Mouse (Mus musculus): ENCODE measurements at regions not wholly inside any gene's neighbourhood (a gene's known extent, or its start where the extent isn't known, plus 50 kb on each side); places are given as distances from the start of the nearest gene placed in this dataset.
A peak's percentile ranks its signal among the peaks of the same experiment; 100 is the strongest.

DNA sequence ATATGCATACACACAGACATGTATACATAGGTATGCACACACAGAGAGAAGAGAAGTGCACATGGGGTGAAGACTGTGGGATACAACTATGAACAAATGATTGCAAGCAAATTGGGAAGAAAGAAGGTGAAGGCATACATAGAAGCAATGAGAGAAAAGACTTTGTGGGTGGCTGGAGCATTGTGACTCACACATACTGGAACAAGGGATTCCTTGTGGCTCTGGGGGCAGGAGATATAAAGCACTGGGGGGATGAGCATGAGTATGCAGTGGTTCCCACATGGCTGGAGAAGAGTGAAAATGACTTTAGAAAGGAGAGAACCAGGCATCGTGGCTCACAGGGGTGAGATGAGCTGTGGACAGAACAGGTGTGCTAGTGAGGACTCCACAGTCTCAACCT, 156.6 kb downstream of the Nuf2 start:
- H3K9ac ChIP-seq (replicated peaks): no peak overlapping the region
- H3K4me1 ChIP-seq: no peaks in the 10 kb centered on the region
- ATAC-seq (ENCODE audit: low FRiP score): no peak
- H3K36me3 ChIP-seq: no peaks in the 10 kb centered on the region
- no peaks in the 10 kb centered on the region for H3K27me3 ChIP-seq (replicated peaks)
- WGBS: 86% methylated on average over 1 of the region's 1 CpGs
- H3K27ac ChIP-seq (replicated peaks): no peak overlapping the region
- H3K4me3 ChIP-seq (replicated peaks): no peak overlapping the region
- no peaks in the 10 kb centered on the region for H3K9me3 ChIP-seq (replicated peaks)
- H3K4me2 ChIP-seq: no peak overlapping the region

DNA sequence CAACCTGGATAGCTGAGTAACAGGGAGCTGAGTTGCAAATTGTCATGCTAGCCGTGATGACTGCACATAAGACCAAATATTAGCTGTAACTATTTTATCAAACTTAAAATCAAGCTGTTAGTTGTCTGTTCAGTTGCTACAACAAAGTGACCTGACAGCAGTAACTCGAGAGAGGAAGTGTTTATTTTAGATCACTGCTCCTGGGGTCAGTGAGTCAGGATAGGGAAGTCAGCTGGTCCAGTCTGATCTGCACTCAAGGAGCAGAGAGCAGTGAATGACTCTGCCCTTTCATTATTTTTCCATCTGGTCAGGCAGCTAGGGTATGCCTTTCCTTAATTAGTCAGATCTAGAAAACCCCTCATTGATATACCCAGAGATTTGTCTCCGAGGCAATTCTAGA, 162.5 kb downstream of the Nuf2 start:
- no peak overlapping the region for H3K4me2 ChIP-seq
- no peak overlapping the region for H3K27ac ChIP-seq (replicated peaks)
- no peak overlapping the region for H3K9ac ChIP-seq (replicated peaks)
- 64% methylated on average over 3 of the region's 3 CpGs for WGBS
- no peaks in the 10 kb centered on the region for H3K27me3 ChIP-seq (replicated peaks)
- no peaks in the 10 kb centered on the region for H3K9me3 ChIP-seq (replicated peaks)
- no peaks in the 10 kb centered on the region for H3K36me3 ChIP-seq
- H3K4me3 ChIP-seq (replicated peaks): no peak overlapping the region
- peaks cover 13% of the 10 kb centered on the region for H3K4me1 ChIP-seq
- ATAC-seq (ENCODE audit: low FRiP score): no peak

DNA sequence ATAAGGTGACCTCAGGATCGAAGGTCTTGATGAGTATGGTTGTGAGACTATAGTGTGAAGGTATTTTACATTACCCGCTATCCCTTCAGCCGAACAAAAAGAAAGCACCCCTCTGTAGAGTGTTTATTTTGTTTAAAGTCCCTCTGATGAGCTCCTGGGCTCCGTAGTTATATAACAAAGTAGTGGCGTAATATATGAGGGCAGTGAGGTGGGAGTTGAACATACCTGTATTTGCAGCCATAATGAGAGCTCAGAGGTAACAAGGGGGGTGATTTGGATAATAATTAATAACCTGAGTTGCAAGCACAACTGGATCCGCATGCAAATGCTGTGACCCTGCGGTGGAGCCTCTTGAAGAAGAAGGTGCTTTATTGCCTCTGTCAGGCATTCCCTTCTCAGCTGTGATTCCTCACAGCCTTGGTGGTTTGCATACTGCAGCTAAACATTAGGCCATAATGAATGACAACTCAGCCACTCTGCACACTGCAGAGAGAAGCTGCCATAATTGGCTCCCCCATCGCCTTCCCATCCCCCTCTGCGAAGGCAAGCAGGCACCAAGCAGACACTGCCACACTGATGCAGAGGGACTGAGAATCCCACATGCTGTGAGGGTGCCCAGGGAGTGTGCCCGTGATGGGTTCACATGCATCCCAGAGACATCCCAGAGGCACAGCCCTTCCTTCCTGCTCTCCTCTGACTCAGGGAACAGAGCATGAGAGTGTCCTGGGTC, 163.3 kb downstream of the Nuf2 start:
- Histone ChIP-seq H3K9ac (replicated peaks) (no peak overlapping the region), H3K27ac (replicated peaks) (no peak overlapping the region), H3K4me2 (no peak overlapping the region), H3K4me1 (peaks cover 13% of the 10 kb centered on the region), H3K4me3 (replicated peaks) (no peak overlapping the region), H3K27me3 (replicated peaks) (no peaks in the 10 kb centered on the region), H3K36me3 (no peaks in the 10 kb centered on the region), H3K9me3 (replicated peaks) (no peaks in the 10 kb centered on the region)
- 28% methylated on average over 10 of the region's 10 CpGs for WGBS
- peak; percentile 55 for ATAC-seq (ENCODE audit: low FRiP score)

DNA sequence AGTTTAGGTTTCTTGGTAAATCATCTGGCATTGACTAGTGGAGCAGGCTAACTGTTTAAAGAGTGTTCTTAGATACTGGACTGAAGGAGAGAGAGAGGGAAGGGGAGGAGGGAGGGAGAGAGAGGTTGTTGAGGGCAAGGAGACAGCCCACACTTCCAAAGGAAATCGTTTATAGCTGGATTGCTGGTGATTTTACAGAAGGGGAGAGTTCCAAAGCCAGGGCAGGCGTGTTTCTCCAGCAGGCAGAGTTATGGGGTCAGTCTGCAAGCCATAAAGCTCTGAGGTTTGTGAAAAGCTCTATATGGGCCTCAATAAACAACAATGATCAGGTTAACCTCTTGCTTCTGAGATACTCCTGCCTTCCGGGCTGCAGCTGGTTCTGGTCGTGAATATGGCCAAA, 163.9 kb downstream of the Nuf2 start:
- no peak overlapping the region for H3K4me3 ChIP-seq (replicated peaks)
- no peak for ATAC-seq (ENCODE audit: low FRiP score)
- no peaks in the 10 kb centered on the region for H3K27me3 ChIP-seq (replicated peaks)
- H3K4me1 ChIP-seq: peaks cover 13% of the 10 kb centered on the region
- H3K36me3 ChIP-seq: no peaks in the 10 kb centered on the region
- no peak overlapping the region for H3K4me2 ChIP-seq
- no peaks in the 10 kb centered on the region for H3K9me3 ChIP-seq (replicated peaks)
- H3K27ac ChIP-seq (replicated peaks): no peak overlapping the region
- H3K9ac ChIP-seq (replicated peaks): no peak overlapping the region
- 22% methylated on average over 4 of the region's 4 CpGs for WGBS

DNA sequence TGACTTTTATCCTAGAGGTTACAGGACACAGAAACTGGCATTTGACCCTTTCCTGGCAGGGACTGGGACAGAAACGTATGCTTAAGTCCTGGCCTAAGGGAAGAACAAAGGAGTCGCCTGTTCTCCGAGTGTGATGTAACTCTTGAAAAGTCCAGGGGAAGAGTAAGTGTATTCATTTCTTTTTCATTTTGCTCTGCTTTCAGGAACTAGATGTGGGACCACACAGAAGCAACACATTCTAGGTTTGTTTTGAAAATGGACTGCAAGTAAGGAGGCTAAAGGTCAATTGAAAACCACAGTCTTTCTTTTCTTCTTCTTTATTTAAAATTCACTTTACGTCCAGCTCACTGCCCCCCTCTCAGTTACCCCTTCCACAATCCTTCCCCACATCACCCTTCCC, 168.7 kb downstream of the Nuf2 start:
- WGBS: 54% methylated on average over 4 of the region's 4 CpGs
- no peak overlapping the region for H3K27ac ChIP-seq (replicated peaks)

DNA sequence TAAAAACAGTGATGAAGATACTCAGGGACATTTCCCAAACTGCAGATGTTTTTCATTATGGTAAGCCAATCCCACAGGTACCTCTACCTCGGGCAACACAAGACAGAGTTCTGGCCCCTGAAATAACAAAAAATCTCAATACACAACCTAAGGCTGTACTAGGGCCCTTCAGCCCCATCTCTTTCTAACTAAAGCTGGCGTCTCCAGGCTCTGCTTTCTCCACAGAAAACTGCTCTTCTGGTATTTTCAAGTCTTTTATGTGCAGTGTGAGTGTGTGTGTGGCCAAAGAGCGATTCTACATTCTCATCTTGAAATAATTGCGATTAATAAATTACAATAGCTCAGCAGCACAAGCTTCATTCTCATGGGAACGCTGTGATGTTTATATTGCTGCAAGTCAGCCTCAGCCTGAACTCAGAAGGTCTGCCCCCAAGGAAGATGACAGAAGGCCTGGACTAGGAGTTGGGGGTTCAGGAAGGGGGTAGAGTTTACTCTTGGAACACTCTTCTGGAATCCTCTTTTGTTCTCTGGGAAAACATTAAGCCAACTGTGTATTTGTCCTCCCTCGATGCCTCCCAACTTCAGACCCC, 173.5 kb downstream of the Nuf2 start:
- Histone ChIP-seq H3K4me2 (no peak overlapping the region), H3K27ac (replicated peaks) (no peak overlapping the region), H3K4me1 (peaks cover 6% of the 10 kb centered on the region; the same call in 1 of the 2 replicates), H3K9me3 (replicated peaks) (no peaks in the 10 kb centered on the region), H3K4me3 (replicated peaks) (no peak overlapping the region), H3K27me3 (replicated peaks) (no peaks in the 10 kb centered on the region), H3K36me3 (no peaks in the 10 kb centered on the region), H3K9ac (replicated peaks) (no peak overlapping the region)
- no peak for ATAC-seq (ENCODE audit: low FRiP score)
- WGBS: 75% methylated on average over 6 of the region's 6 CpGs

More for the DNA sequence above, 168.7 kb downstream of the Nuf2 start:
- Histone ChIP-seq H3K36me3 (no peaks in the 10 kb centered on the region), H3K4me2 (no peak overlapping the region), H3K4me1 (peaks cover 4% of the 10 kb centered on the region), H3K4me3 (replicated peaks) (no peak overlapping the region), H3K27me3 (replicated peaks) (no peaks in the 10 kb centered on the region), H3K9ac (replicated peaks) (no peak overlapping the region), H3K9me3 (replicated peaks) (no peaks in the 10 kb centered on the region)
- no peak for ATAC-seq (ENCODE audit: low FRiP score)

DNA sequence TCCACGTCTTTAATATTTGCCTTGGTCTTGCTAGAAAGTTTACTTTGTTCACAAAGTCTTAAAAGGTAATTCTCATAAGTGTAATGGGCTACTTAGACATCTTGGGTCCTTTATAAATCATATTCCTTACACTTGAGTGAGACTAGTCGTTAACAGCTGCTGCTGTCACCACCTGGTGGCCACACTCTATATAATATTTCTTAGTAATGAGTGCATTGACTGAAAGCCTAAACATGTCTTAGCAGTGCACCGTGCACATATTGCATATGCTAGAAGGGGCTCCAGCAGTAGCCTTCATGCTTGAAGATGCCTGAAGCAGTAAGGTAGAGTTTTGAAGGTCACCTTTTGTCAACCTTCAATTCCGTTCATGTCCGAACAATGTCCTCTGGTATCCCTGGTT, 177.2 kb downstream of the Nuf2 start:
- ATAC-seq (ENCODE audit: low FRiP score): no peak
- Histone ChIP-seq H3K27me3 (replicated peaks) (no peaks in the 10 kb centered on the region), H3K4me1 (peaks cover 6% of the 10 kb centered on the region; the same call in 1 of the 2 replicates), H3K4me2 (no peak overlapping the region), H3K9me3 (replicated peaks) (no peaks in the 10 kb centered on the region), H3K36me3 (no peaks in the 10 kb centered on the region), H3K4me3 (replicated peaks) (no peak overlapping the region), H3K27ac (replicated peaks) (no peak overlapping the region), H3K9ac (replicated peaks) (no peak overlapping the region)
- 78% methylated on average over 5 of the region's 5 CpGs for WGBS

DNA sequence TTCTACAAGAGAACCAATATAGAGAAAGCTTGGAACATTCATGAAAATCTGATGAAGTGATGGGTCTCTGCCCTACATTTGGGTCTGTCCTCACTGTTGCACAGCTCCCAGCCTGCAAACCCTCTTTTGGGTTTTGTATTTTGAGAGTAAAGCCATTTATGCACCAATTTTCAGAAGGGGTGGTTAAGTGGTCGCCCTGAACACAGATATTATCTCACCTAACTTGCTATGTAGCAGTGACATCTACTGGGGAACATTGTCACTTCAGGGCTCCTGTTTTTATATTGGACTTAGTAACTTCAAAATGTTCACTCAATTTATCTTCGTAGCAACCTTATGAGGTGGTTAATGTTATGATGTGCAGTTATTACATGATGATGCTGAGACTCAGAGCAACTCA, 183.6 kb downstream of the Nuf2 start:
- no peak overlapping the region for H3K4me2 ChIP-seq
- no peaks in the 10 kb centered on the region for H3K4me1 ChIP-seq
- no peak overlapping the region for H3K4me3 ChIP-seq (replicated peaks)
- H3K9ac ChIP-seq (replicated peaks): no peak overlapping the region
- H3K27me3 ChIP-seq (replicated peaks): 0 out of 2 replicates have a peak, but pooled peaks cover 7% of the 10 kb centered on the region
- WGBS: 48% methylated on average over 2 of the region's 2 CpGs
- ATAC-seq (ENCODE audit: low FRiP score): no peak; the same call in 1 of the 2 replicates
- H3K27ac ChIP-seq (replicated peaks): no peak overlapping the region
- no peaks in the 10 kb centered on the region for H3K9me3 ChIP-seq (replicated peaks)
- no peaks in the 10 kb centered on the region for H3K36me3 ChIP-seq

DNA sequence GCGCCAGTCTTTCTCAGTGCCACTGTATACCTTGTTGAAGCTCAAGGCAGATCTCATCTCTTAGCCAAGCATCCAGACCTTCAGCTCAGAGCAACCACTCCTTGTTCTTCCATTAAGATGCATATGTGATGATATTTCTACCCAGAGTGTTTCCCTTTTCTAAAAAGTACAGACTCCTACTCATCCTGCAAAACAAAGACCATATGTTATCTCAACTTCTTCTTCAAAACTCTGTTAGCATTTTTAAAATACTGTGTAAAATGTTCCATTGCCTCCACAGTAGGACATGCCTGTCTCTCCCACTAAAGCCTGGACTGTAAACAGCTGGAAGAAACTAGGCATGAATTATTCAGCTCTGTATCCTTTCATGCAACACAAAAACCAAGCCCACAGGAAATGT, 184.4 kb downstream of the Nuf2 start:
- WGBS: 93% methylated on average over 1 of the region's 1 CpGs
- no peak for ATAC-seq (ENCODE audit: low FRiP score)
- H3K4me2 ChIP-seq: no peak overlapping the region
- no peak overlapping the region for H3K9ac ChIP-seq (replicated peaks)
- no peak overlapping the region for H3K27ac ChIP-seq (replicated peaks)
- no peaks in the 10 kb centered on the region for H3K4me1 ChIP-seq
- H3K36me3 ChIP-seq: no peaks in the 10 kb centered on the region
- 0 out of 2 replicates have a peak, but pooled peaks cover 9% of the 10 kb centered on the region for H3K27me3 ChIP-seq (replicated peaks)
- H3K4me3 ChIP-seq (replicated peaks): no peak overlapping the region
- H3K9me3 ChIP-seq (replicated peaks): no peaks in the 10 kb centered on the region

DNA sequence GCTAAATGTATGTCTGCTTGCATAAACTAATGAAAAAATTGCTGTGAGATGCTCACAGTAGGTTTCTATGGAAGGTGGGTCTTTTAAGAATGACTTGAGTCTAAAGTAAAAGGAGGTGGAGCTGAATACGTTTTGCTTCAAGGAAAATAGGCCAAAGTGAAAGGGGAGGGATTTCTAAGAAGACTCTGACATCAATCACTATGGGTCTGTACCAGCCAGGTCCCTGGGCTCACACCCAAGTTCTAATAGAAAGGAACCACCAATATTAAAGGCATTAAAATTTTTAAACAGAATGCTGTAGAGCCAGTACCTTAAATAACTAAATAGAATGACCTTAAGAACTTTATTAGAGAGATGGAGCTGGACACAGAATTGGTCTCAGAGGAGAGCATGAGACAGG, 190.1 kb downstream of the Nuf2 start:
- Histone ChIP-seq H3K4me1 (no peaks in the 10 kb centered on the region), H3K27ac (replicated peaks) (no peak overlapping the region), H3K36me3 (no peaks in the 10 kb centered on the region), H3K4me3 (replicated peaks) (no peak overlapping the region), H3K4me2 (no peak overlapping the region), H3K9ac (replicated peaks) (no peak overlapping the region), H3K9me3 (replicated peaks) (no peaks in the 10 kb centered on the region), H3K27me3 (replicated peaks) (0 out of 2 replicates have a peak, but pooled peaks cover 3% of the 10 kb centered on the region)
- WGBS: 66% methylated on average over 1 of the region's 1 CpGs
- ATAC-seq (ENCODE audit: low FRiP score): no peak

DNA sequence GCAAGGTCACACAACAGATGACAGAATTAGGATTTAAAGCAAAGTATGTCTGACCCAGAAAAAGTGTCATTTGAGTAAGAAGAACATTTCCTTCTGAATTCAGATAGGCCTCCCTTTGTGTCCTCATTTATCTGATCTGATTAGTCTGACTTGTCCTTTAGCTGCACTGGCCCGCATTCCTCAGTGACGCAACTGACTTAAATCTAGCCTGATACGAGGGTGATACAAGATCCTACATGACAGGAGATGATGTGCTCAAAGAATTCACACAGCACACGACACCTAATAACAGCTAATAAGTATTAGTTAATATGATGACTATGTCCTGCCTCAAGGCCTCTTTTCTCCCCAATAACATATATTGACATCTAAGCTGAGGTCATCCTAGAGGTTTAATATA, 192.8 kb downstream of the Nuf2 start:
- WGBS: 83% methylated on average over 4 of the region's 4 CpGs

DNA sequence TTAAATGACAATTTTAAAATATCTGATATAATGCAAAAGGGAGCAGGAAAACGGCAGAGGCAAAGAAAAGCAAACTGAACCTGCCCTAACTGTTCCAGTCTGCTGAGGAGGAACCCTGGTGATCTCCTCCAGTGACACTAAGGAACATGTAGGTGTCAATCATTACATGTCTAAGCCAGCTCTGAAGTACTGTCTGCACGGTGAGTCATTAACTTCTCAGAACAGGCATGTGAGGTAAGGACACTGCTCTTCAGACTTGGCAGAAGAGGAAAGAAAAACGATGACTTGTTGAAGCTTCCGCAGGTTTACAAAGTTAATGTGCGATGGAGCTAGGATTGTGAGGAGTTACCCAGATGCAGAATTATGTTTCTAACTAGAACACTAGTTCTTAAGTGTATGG, 199.1 kb downstream of the Nuf2 start:
- Histone ChIP-seq H3K9ac (replicated peaks) (no peak overlapping the region), H3K4me2 (no peak overlapping the region), H3K4me3 (replicated peaks) (no peak overlapping the region), H3K36me3 (no peaks in the 10 kb centered on the region), H3K9me3 (replicated peaks) (no peaks in the 10 kb centered on the region), H3K4me1 (no peaks in the 10 kb centered on the region), H3K27me3 (replicated peaks) (no peaks in the 10 kb centered on the region), H3K27ac (replicated peaks) (no peak overlapping the region)
- no peak for ATAC-seq (ENCODE audit: low FRiP score)
- WGBS: 88% methylated on average over 5 of the region's 5 CpGs

More for the DNA sequence above, 192.8 kb downstream of the Nuf2 start:
- H3K27ac ChIP-seq (replicated peaks): no peak overlapping the region
- H3K9me3 ChIP-seq (replicated peaks): no peaks in the 10 kb centered on the region
- H3K4me3 ChIP-seq (replicated peaks): no peak overlapping the region
- no peaks in the 10 kb centered on the region for H3K36me3 ChIP-seq
- no peaks in the 10 kb centered on the region for H3K4me1 ChIP-seq
- 0 out of 2 replicates have a peak, but pooled peaks cover 2% of the 10 kb centered on the region for H3K27me3 ChIP-seq (replicated peaks)
- ATAC-seq (ENCODE audit: low FRiP score): no peak
- no peak overlapping the region for H3K9ac ChIP-seq (replicated peaks)
- no peak overlapping the region for H3K4me2 ChIP-seq

Measured in neural tube, embryonic 15.5 days (tissue).